Mouse (Mus musculus) brain, embryonic 14.5 days (tissue): ENCODE results near the gene Lin7a. TPM values are rescaled to one million over a fixed set of nuclear protein-coding genes. Genes with fewer than 3 reads are reported as not detected.
"Not testable (repeated sequence)": the region's sequence is repeated elsewhere in the genome, so short reads cannot be mapped to it uniquely, and the experiment has no call there.

ENCODE experiments used
- DNase-seq: peaks from one replicate; pipeline ENCODE4 v3.0.0-alpha.2; 2011; ENCODE audit warnings: low read depth
- CTCF ChIP-seq: fragments of 200-500 bp; IDR thresholded peaks from 2 replicates; pipeline ENCODE4 v1.5.1; 2012; ENCODE audit warnings: inconsistent platforms, mild to moderate bottlenecking, moderate library complexity, borderline replicate concordance; ENCODE audit not compliant: insufficient read depth, insufficient read length; ENCODE audit errors: extremely low read depth
- POLR2A ChIP-seq: fragments of 200-500 bp; IDR thresholded peaks from 2 replicates; pipeline ENCODE4 v1.6.1; 2012; ENCODE audit warnings: mild to moderate bottlenecking, inconsistent platforms, borderline replicate concordance; ENCODE audit not compliant: poor library complexity, insufficient read depth, insufficient read length, severe bottlenecking; ENCODE audit errors: extremely low read depth
- polyA plus RNA-seq: library from polyadenylated mRNA; depleted of rRNA; stranded (reverse); fragments of >200 nt; gene quantifications from 2 replicates; pipeline ENCODE4 v1.2.3, GENCODE M21; 2012

Gene Lin7a
- polyA plus RNA-seq, 1 experiment: 14.2 TPM

DNA sequence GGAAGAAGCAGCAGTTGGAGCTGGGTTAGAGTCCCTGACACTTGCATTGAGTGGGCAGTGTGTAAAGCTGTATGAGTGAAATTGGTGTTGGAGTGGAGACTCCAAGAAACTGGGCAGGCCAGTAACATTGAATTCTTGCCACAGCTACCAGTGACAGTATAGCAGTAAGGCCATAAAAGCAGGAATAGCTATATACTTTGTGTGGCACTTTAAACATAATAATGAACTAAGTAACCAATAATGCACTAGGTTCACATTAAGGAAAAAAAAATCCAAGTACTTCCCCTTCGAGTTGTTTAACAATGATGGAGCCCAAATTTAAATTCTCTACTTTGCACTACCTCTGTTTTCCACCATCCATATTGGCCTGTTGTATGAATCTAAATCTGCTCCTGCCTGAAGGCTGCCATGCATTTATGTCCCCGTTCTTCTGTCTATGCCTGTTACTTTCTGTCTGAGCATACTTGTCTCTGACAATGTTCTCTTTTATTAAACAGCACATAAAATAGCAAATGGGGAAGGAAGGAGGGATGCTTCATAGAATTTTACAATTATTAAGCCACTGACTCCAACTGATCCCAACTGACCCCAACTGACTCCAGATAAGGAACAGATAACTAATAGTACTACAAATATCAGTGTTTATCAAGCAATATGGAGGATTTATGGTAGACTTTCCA is 31.7 kb upstream of the Lin7a start:
- TF ChIP-seq POLR2A: no peak
- TF ChIP-seq CTCF: no peak
- no peak for DNase-seq

DNA sequence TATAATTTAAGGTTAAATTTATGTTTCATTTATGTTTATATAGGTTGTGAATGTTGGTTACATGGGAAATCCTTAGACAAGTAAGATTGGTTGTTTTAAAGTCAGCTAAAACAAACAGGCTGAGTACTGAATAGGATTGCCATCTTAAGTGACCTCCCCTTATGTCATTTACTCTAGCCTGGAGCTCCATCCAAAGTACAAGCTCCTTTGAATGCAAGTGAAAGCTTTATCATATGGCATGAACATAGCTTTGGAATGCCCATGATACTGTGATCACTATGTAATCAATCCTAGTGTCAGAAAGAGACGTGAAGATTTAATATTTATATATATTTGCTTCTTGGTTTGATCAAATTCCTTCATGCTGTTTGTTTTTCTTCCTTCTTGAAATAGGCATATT is 31.0 kb upstream of the Lin7a start:
- no peak for DNase-seq
- TF ChIP-seq POLR2A (no peak), CTCF (no peak)

DNA sequence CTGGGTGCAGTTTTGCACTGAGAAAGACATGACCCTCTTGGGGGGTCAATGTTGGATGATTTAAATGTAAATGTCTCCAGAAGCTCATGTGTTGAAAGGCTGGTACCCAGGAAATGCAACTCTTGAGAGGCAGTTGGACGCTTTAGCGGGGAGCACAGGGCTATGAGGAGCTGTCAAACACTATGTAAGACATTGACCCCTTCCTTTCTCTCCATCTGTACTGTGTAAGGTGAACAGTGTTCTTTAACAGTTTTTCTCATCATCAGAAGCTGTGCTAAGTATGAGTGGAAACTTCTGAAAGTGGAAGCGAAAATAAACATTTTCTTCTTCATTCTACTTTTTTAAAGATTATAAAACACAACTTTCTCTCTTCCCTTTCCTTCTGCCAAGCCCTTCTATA is 30.5 kb upstream of the Lin7a start:
- TF ChIP-seq POLR2A (no peak), CTCF (no peak)
- DNase-seq: no peak

DNA sequence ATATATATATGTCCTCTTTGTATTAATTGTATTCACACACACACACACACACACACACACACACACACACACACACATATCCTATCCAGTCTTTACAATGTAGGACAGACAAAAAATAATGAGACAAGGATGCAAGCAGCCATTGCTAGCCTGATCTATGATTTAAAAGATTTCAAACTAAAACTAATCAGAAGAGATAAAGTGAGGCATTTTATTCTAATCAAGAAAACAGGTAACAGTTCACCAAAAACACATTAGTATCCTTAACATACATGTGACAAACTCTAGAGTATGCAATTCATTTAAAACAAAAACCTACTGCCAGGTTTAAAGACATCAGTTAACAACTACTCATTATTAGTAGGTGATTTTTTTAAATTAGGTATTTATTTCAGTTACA is 30.1 kb upstream of the Lin7a start:
- TF ChIP-seq CTCF (no peak), POLR2A (no peak)
- no peak for DNase-seq

DNA sequence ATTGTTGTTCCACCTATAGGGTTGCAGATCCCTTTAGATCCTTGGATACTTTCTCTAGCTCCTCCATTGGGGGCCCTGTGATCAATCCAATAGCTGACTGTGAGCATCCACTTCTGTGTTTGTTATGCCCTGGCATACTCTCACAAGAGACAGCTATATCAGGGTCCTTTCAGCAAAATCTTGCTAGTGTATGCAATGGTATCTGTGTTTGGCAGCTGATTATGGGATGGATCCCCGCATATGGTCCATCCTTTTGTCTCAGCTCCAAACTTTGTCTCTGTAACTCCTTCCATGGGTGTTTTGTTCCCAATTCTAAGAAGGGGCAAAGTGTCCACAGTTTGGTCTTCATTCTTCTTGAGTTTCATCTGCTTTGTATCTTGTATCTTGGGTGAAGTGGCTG is 29.5 kb upstream of the Lin7a start:
- DNase-seq: not testable (repeated sequence)

DNA sequence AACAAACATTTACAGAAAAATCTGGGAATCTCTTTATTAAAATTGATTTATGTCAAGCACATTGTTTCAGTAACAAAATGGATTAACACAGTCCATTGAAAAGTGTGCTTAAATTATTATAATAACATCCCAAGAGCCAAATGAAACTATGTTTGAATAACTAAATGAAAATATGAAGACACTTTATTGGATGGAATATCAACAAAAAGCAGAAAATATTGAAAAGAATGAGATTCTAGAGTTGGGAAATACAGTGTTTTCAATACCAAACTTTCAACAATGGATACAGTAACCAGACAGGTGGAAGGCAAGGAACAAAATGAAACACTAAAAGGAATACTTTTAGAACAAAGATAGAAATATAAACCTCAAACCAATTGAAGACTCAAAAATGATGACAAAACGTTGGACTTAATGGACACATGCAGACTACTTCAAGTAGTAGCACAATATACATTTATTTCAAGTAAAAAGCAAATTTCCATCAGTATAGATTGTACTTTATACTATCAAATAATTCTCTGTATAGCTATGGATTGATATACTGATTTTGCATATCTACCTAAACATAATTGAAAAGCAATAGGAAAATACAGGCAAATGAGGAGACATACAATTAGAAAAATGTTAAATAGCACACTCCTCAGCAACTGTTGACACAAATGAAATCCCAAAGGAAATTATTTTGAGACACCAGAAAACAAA is 28.6 kb upstream of the Lin7a start:
- DNase-seq: no peak
- no peak for TF ChIP-seq CTCF
- no peak for TF ChIP-seq POLR2A

DNA sequence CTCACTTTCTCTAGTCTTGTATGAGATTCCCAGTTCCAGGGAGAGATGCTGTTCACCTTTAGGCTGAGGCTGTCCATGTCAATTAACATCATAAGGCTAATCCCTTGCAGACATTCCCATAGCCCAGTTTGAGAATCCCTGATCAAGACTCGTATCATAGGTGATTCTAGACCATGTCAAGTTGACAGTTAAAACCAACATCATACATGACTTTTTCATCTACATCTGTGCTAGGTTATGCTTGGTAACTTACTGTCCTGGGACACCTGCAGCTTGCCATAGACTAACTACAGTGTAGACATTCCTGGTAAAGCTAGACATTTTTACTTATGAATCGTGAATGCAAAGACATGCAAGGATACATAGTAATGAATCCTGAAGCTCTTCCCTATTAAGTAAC is 27.3 kb upstream of the Lin7a start:
- TF ChIP-seq CTCF (no peak), POLR2A (no peak)
- no peak for DNase-seq

DNA sequence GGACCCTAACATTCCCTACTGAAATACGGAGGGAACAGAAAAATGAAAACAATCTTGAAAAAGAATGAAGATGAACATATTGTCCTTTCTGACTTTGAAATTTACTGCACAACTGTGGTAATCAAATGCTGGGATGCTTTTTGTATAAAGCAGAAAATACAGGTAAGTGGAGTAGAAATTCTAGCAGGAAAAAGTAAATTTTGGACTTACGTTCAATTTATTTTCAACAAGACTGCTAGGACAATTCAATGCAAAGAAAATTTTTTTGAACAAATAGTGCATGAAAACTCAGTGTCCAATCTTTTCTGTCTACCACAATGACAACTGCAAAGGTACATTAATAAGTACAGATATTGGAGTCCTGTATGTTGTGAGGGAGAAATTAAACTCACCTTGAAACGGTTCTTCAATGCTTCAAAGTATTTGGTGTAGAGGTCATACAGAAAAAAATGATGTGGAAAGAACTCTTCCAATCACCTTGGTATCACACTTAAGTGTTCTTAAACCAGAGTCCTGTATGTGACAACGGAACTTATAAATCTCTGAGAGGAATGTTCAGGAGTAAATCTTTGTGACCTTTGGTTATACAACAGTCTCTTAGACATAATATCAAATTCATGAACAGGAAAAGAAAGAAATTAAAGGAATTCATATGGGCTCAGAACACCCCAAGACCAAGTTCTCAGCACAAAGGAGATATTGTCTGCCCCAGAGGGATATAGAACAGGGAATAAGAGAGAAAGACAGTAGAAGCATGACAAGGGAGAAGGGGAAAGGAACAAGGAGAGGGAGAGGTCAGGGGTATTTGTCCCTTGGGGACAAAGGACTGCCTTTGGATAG is 26.6 kb upstream of the Lin7a start:
- no peak for TF ChIP-seq POLR2A
- no peak for TF ChIP-seq CTCF

DNA sequence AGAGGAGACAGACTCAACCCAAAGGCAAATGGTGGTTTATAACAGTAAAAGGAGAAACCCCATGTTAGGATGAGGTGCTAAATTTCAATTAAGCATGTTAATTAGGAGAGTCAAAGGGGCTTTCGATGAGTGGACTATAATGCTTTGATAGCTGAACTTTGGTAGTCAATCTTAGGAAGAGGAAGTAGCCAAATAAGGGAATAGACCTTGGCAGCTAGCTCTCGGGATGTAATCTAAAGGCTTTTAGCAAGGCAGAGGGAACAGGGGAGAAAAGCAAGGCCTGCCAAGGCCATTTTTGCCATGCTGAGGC is 26.0 kb upstream of the Lin7a start:
- DNase-seq: no peak
- TF ChIP-seq CTCF: no peak
- TF ChIP-seq POLR2A: no peak

More for the DNA sequence above, 26.6 kb upstream of the Lin7a start:
- no peak for DNase-seq

DNA sequence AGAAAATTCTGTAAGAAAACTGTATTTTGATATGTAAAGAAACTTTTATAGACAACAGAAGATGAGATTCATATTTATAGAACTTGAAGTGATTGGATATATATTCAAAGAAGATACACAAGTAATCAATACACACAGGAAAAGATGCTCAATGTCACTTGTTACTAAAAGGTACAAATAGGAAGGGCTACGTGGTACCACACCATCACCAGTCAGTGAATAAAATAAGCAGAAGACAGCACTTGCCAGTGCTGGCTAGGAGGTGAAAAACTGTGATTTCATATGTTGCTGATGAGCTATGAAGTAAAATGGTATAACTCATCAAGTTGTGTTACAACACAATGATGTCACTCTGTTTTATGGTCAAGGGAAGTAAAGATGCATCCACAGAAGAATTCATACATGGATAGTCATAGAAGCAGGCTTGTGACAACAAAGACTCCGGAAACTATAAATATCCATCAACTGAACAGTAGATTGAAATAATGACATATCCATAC is 25.5 kb upstream of the Lin7a start:
- no peak for TF ChIP-seq POLR2A
- TF ChIP-seq CTCF: no peak
- DNase-seq: no peak

DNA sequence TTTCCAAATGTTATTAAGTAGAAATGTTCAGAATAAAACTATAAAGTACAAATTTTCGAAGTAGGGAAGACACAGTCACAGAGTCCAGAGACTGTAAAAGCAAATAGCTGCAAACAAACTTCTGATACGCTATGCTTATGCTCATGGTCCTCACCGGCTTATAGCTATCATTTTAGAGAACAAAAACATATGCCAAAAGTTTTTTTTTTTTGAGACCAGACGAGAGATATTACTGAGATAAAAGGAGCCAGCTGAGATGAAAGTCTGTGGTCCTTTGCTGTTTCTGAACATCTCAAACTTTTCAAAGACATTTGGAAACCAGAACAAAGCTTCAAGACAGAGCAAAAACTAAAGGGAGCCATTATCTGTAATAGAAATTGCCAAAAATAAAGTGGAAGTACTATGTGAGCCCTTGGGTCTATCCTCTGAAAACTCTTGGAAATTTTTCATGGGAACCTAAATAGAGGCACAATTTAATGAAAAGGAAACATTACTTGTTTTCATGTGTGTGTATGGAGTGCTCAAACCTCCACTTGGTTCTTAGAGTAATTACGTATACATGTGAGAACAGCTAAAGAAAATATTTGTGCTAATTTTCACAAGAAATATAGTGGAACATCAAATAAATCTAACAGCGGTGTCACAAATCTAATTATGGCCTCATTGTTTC is 24.4 kb upstream of the Lin7a start:
- no peak for DNase-seq
- TF ChIP-seq POLR2A (no peak), CTCF (no peak)
